Mouse (Mus musculus) telencephalon, adult 2 months (tissue): ENCODE measurements at regions not wholly inside any gene's neighbourhood (a gene's known extent, or its start where the extent isn't known, plus 50 kb on each side); places are given as distances from the start of the nearest gene placed in this dataset.

ENCODE experiments used
- DNase-seq: peaks from one replicate; pipeline ENCODE4 v3.0.0-alpha.2; 2011; ENCODE audit warnings: low read depth, low spot score

- DNase-seq, result no peak
Measured at GRCm38 (mm10) chr2:113959025-113959767, 54.2 kb downstream of the Gjd2 start.

- DNase-seq, result no peak
Measured at GRCm38 (mm10) chr2:113952480-113952879, 60.9 kb downstream of the Gjd2 start.

- peak; percentile 68 for DNase-seq
Measured at GRCm38 (mm10) chr2:113949296-113949990, 64.0 kb downstream of the Gjd2 start.

- DNase-seq, result no peak
Measured at GRCm38 (mm10) chr2:113931689-113932088, 81.7 kb downstream of the Gjd2 start.

- DNase-seq, result no peak
Measured at GRCm38 (mm10) chr2:113930948-113931347, 82.5 kb downstream of the Gjd2 start.

GRCm38 (mm10) chr2:113929650-113930049, 81.2 kb upstream of the Arhgap11a start:
- no peak for DNase-seq

GRCm38 (mm10) chr2:113924138-113924537, 75.7 kb upstream of the Arhgap11a start:
- no peak for DNase-seq

- DNase-seq, result no peak
Measured at GRCm38 (mm10) chr2:113918913-113919312, 70.5 kb upstream of the Arhgap11a start.

GRCm38 (mm10) chr2:113914248-113914647, 65.8 kb upstream of the Arhgap11a start:
- no peak for DNase-seq

GRCm38 (mm10) chr2:113911188-113911587, 62.7 kb upstream of the Arhgap11a start:
- no peak for DNase-seq

- DNase-seq, result no peak
Measured at GRCm38 (mm10) chr2:113909502-113909901, 61.0 kb upstream of the Arhgap11a start.

GRCm38 (mm10) chr2:113908636-113909035, 60.2 kb upstream of the Arhgap11a start:
- no peak for DNase-seq

- no peak for DNase-seq
Measured at GRCm38 (mm10) chr2:113904414-113904813, 56.0 kb upstream of the Arhgap11a start.

- DNase-seq, result no peak
Measured at GRCm38 (mm10) chr2:113903865-113904264, 55.4 kb upstream of the Arhgap11a start.

- DNase-seq, result no peak
Measured at GRCm38 (mm10) chr2:113903006-113903545, 54.6 kb upstream of the Arhgap11a start.

GRCm38 (mm10) chr2:113902406-113902805, 53.9 kb upstream of the Arhgap11a start:
- no peak for DNase-seq

- DNase-seq, result no peak
Measured at GRCm38 (mm10) chr2:113900496-113900895, 52.0 kb upstream of the Arhgap11a start.

- DNase-seq, result no peak
Measured at GRCm38 (mm10) chr2:113898747-113899146, 50.3 kb upstream of the Arhgap11a start.
